Mouse (Mus musculus): ENCODE results near the gene Pank4.

- TF ChIP-seq CTCF (IDR thresholded peaks at IDR 0.05; ENCODE audit: insufficient read depth, low read depth, low read length) (no peak), POLR2A (IDR thresholded peaks at IDR 0.05; ENCODE audit: insufficient read depth, low read depth, low read length) (no peak)
These were observed 6.5 kb upstream of the Pank4 start for GRCm38 (mm10) chr4:154957289-154957993.

Data from olfactory bulb, adult 2 months (tissue).